Mouse (Mus musculus): ENCODE measurements around the gene Klhl36.

GRCm38 (mm10) chr8:119926474-119926873 is 64.4 kb downstream of the Klhl36 start:
- TF ChIP-seq CTCF (IDR thresholded peaks at IDR 0.05; ENCODE audit: low read depth, low read length) (no peak), POLR2A (IDR thresholded peaks at IDR 0.05; ENCODE audit: insufficient read depth, low read length) (no peak)
